Mouse (Mus musculus): Measurements from ENCODE around the gene Folr1.

- TF ChIP-seq POLR2A (IDR thresholded peaks at IDR 0.05; ENCODE audit: insufficient read length, low read depth) (no peak), MYOD1 (IDR thresholded peaks at IDR 0.05; ENCODE audit: control insufficient read depth in 1 of 3, insufficient read length in 2 of 3, low read depth in 2 of 3) (no peak)
Observed at GRCm38 (mm10) chr7:101844186-101844585, 26.4 kb downstream of the Folr1 start.
